Mouse (Mus musculus) thymus, adult 2 months (tissue): Measurements from ENCODE around the gene Glyr1.

ENCODE experiments used
- CTCF ChIP-seq: fragments of 200-500 bp; IDR thresholded peaks from 2 replicates; pipeline ENCODE4 v1.5.1; 2012; ENCODE audit warnings: mild to moderate bottlenecking, control low read depth, low read length, moderate library complexity, borderline replicate concordance; ENCODE audit not compliant: control insufficient read depth, poor library complexity, insufficient read depth; ENCODE audit errors: extremely low read depth
- POLR2A ChIP-seq: fragments of 200-500 bp; IDR thresholded peaks from 2 replicates; pipeline ENCODE4 v1.6.1; 2012; ENCODE audit warnings: mild to moderate bottlenecking, low read length, control low read depth, moderate library complexity; ENCODE audit not compliant: control insufficient read depth, poor library complexity, insufficient read depth; ENCODE audit errors: extremely low read depth

- no peak for TF ChIP-seq POLR2A
- no peak for TF ChIP-seq CTCF
These were observed 20.7 kb upstream of the Glyr1 start for GRCm38 (mm10) chr16:5070321-5070720.
